ENCODE assay signal across 30 mouse cellular contexts in the genomic region with DNA sequence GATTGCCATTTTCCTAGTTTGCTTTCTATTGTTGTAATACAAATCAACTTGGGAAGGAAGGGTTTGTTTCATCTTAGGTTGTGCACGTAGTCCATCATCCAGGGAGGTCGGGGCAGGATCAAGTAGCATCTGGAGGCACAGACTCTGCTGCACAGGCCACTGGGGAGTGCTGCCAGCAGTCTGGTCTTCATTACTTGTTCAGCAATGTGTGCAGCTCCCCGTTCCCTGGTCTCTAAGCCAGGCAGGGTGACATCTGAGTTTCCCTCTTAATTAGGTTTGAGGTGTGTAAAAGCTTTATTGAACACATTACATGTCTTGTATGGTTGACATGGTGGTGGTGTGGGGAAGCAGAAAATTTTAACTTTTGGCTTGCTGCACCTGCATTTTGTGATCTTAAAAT.
DNase-seq lines count a peak whose midpoint lies in the region; ATAC-seq and TF ChIP-seq lines count a peak whose summit lies in the region.
"Had no signal": no experiment of that assay in that cellular context is flagged by ENCODE, and none has a peak within 500 bp of the region (broad histone marks: within the 10 kb centered on the region; RNA-seq: fewer than 3 reads in every experiment).

No protein-coding gene starts in this region.

- no peak overlapping the region for H3K9ac ChIP-seq in intestine, postnatal 0 days (ENCODE audit: low read depth, low read length)
- H3K9ac ChIP-seq in hindbrain, embryonic 14.5 days, result no peak overlapping the region
- H3K9ac ChIP-seq: embryonic facial prominence, embryonic 13.5 days; forebrain, embryonic 12.5 days; forebrain, embryonic 15.5 days; heart, embryonic 12.5 days; heart, embryonic 15.5 days; hindbrain, embryonic 13.5 days had no signal

- H3K36me3 ChIP-seq in heart, embryonic 10.5 days, result no peaks in the 10 kb centered on the region
- no peaks in the 10 kb centered on the region for H3K36me3 ChIP-seq in intestine, postnatal 0 days (ENCODE audit: control insufficient read depth, insufficient read depth)
- H3K36me3 ChIP-seq in hindbrain, embryonic 14.5 days (replicated peaks; ENCODE audit: control insufficient read depth, insufficient read depth), result no peaks in the 10 kb centered on the region
- H3K36me3 ChIP-seq: embryonic facial prominence, embryonic 10.5 days; embryonic facial prominence, embryonic 13.5 days; forebrain, embryonic 12.5 days; forebrain, embryonic 15.5 days; G1E; heart, embryonic 12.5 days; heart, embryonic 15.5 days; hindbrain, embryonic 10.5 days; hindbrain, embryonic 13.5 days had no signal

- no peaks in the 10 kb centered on the region for H3K9me3 ChIP-seq in heart, embryonic 10.5 days
- no peaks in the 10 kb centered on the region for H3K9me3 ChIP-seq in intestine, postnatal 0 days (ENCODE audit: control insufficient read depth)
- H3K9me3 ChIP-seq in hindbrain, embryonic 14.5 days (ENCODE audit: control insufficient read depth, low read length), result no peaks in the 10 kb centered on the region
- H3K9me3 ChIP-seq: embryonic facial prominence, embryonic 10.5 days; embryonic facial prominence, embryonic 13.5 days; forebrain, embryonic 12.5 days; forebrain, embryonic 15.5 days; heart, embryonic 12.5 days; heart, embryonic 15.5 days; hindbrain, embryonic 10.5 days; hindbrain, embryonic 13.5 days had no signal

- H3K27me3 ChIP-seq in heart, embryonic 10.5 days (ENCODE audit: insufficient read depth, poor library complexity, severe bottlenecking), result peaks cover 10% of the 10 kb centered on the region
- no peaks in the 10 kb centered on the region for H3K27me3 ChIP-seq in intestine, postnatal 0 days (replicated peaks; ENCODE audit: control insufficient read depth, insufficient read depth, low read length)
- H3K27me3 ChIP-seq in hindbrain, embryonic 14.5 days (ENCODE audit: control insufficient read depth, insufficient read depth, low read length), result no peaks in the 10 kb centered on the region
- H3K27me3 ChIP-seq: CH12.LX; embryonic facial prominence, embryonic 13.5 days; forebrain, embryonic 12.5 days; forebrain, embryonic 15.5 days; heart, embryonic 12.5 days; heart, embryonic 15.5 days; hindbrain, embryonic 13.5 days had no signal

- ATAC-seq in intestine, postnatal 0 days, result no peak
- ATAC-seq in CD4-positive, CD25-positive, alpha-beta regulatory T cell, adult 4 months, result no peak
- ATAC-seq in hindbrain, embryonic 14.5 days (ENCODE audit: low FRiP score), result no peak
- ATAC-seq: forebrain, embryonic 15.5 days; hindbrain, postnatal 0 days had no signal

- peaks cover 13% of the 10 kb centered on the region for H3K4me1 ChIP-seq in heart, embryonic 10.5 days
- H3K4me1 ChIP-seq in intestine, postnatal 0 days (replicated peaks; ENCODE audit: control insufficient read depth, insufficient read depth, low read length), result peaks cover 16% of the 10 kb centered on the region
- H3K4me1 ChIP-seq in hindbrain, embryonic 14.5 days (replicated peaks; ENCODE audit: control insufficient read depth, insufficient read depth, low read length), result peaks cover 10% of the 10 kb centered on the region; the same call in 1 of the 2 replicates

- DNase-seq in cerebellum, adult 11-12 months, result peak; percentile 57
- DNase-seq in cerebellum, adult 8-10 months, result no peak
- DNase-seq in heart, embryonic 10.5 days (ENCODE audit: low spot score), result peak; percentile 19
- DNase-seq in heart, adult 8-10 months (ENCODE audit: low spot score), result no peak
- DNase-seq in hindbrain, embryonic 14.5 days (ENCODE audit: low spot score), result no peak
- DNase-seq: adrenal gland, adult 8-10 months; adrenal gland, postnatal 25 days; cerebellum, adult 18-20 months; cerebellum, postnatal 25 days; embryo, embryonic 11 days; gastrocnemius, postnatal 10 days; gastrocnemius, postnatal 36 days; heart, adult 2 months; heart, postnatal 10 days; heart, postnatal 36 days; kidney, adult 18-20 months had no signal

- WGBS in heart, embryonic 10.5 days, result 82% methylated on average over 3 of the region's 3 CpGs
- WGBS in intestine, postnatal 0 days, result 77% methylated on average over 3 of the region's 3 CpGs
- 69% methylated on average over 3 of the region's 3 CpGs for WGBS in hindbrain, embryonic 14.5 days

- H3K4me2 ChIP-seq in intestine, postnatal 0 days (replicated peaks; ENCODE audit: low read depth), result no peak overlapping the region
- no peak overlapping the region for H3K4me2 ChIP-seq in hindbrain, embryonic 14.5 days (replicated peaks)
- H3K4me2 ChIP-seq: embryonic facial prominence, embryonic 13.5 days; forebrain, embryonic 12.5 days; forebrain, embryonic 15.5 days; heart, embryonic 12.5 days; heart, embryonic 15.5 days; hindbrain, embryonic 13.5 days had no signal

- no peak overlapping the region for H3K4me3 ChIP-seq in heart, embryonic 10.5 days
- H3K4me3 ChIP-seq in intestine, postnatal 0 days (ENCODE audit: low read depth, low read length), result no peak overlapping the region
- H3K4me3 ChIP-seq in hindbrain, embryonic 14.5 days (replicated peaks; ENCODE audit: low read length), result no peak overlapping the region
- H3K4me3 ChIP-seq: embryonic facial prominence, embryonic 10.5 days; embryonic facial prominence, embryonic 13.5 days; erythroblast, embryonic 14.5 days; forebrain, embryonic 12.5 days; forebrain, embryonic 15.5 days; heart, adult 2 months; heart, embryonic 12.5 days; heart, embryonic 15.5 days; hindbrain, embryonic 10.5 days; hindbrain, embryonic 13.5 days had no signal

- no peak for TF ChIP-seq CTCF in intestine, postnatal 0 days (IDR thresholded peaks at IDR 0.05; ENCODE audit: low read depth)

- no peak overlapping the region for H3K27ac ChIP-seq in heart, embryonic 10.5 days
- peak overlapping the region; percentile 67; the same call in 1 of the 2 replicates for H3K27ac ChIP-seq in intestine, postnatal 0 days (ENCODE audit: low read depth, low read length)
- no peak overlapping the region for H3K27ac ChIP-seq in hindbrain, embryonic 14.5 days
- H3K27ac ChIP-seq: embryonic facial prominence, embryonic 10.5 days; embryonic facial prominence, embryonic 13.5 days; heart, adult 2 months; heart, embryonic 15.5 days; hindbrain, embryonic 10.5 days; hindbrain, embryonic 13.5 days had no signal

Comparison
In these comparisons a context has a peak if more than half of its experiments do, and no peak if none do; other contexts are left out.
1. DNase-seq: peak in cerebellum, adult 11-12 months (single experiment) and heart, embryonic 10.5 days (single experiment); none in cerebellum, adult 8-10 months (single experiment), heart, adult 8-10 months (single experiment) and hindbrain, embryonic 14.5 days (single experiment).